Mouse (Mus musculus) neutrophil, adult 59 days (primary cell): ENCODE results near the gene Zscan4b. TPM values are rescaled to one million over a fixed set of nuclear protein-coding genes. Genes with fewer than 3 reads are reported as not detected.

Experiments
- total RNA-seq, 2 experiments: library from RNA; stranded (reverse); gene quantifications; 1 replicate in 1 of 2; 2 replicates in 1 of 2; pipeline ENCODE4 v1.2.4; 2023

Gene Zscan4b
- not detected for total RNA-seq

GRCm38 (mm10) chr7:10904950-10905349 lies at the start of gene Zscan4b:
Gene Zscan4b, minus strand, starts transcription at chr7:10905050.

Other genes starting within 250 kb of the Zscan4b start
- not detected for gene Nlrp4b, start 217.3 kb downstream of the Zscan4b start, total RNA-seq
- gene Vmn1r71, start 150.7 kb downstream of the Zscan4b start, total RNA-seq = not detected
- gene Zscan4c, start 100.7 kb upstream of the Zscan4b start, total RNA-seq = not detected
- gene Zscan4-ps1, start 164.6 kb upstream of the Zscan4b start, total RNA-seq = not detected